Mouse (Mus musculus): ENCODE results near the gene Slc39a5. TPM values are rescaled to one million over a fixed set of nuclear protein-coding genes. Genes with fewer than 3 reads are reported as not detected.

Slc39a5 gene
- polyA plus RNA-seq (2015; fragmentation: Nextera tagmentation; extraction: Ambion mirVana), result 0.28 and 0.38 TPM in 2 replicates

- WGBS, result 26% methylated on average over 2 of the region's 2 CpGs
- Histone ChIP-seq H3K27me3 (no peaks in the 10 kb centered on the region), H3K4me3 (no peak within 1 kb of the TSS), H3K36me3 (peaks cover 24% of the 10 kb centered on the region), H3K9ac (peak within 1 kb of the TSS; percentile 25; the same call in 1 of the 2 replicates), H3K4me1 (peaks cover 15% of the 10 kb centered on the region), H3K27ac (0 out of 2 replicates have a peak within 1 kb of the TSS, but pooled peaks have one; percentile 10), H3K9me3 (no peaks in the 10 kb centered on the region), H3K4me2 (replicated peaks) (0 out of 2 replicates have a peak within 1 kb of the TSS, but pooled peaks have one; percentile 21)
- ATAC-seq (ENCODE audit: low FRiP score, low read depth), result no peak
These were observed at the start of gene Slc39a5 for GRCm38 (mm10) chr10:128401056-128401455. Gene Slc39a5 (minus strand): TSS chr10:128401229.

GRCm38 (mm10) chr10:128445407-128445806 is 44.4 kb upstream of the Slc39a5 start:
- peaks cover 20% of the 10 kb centered on the region for H3K36me3 ChIP-seq
- H3K4me3 ChIP-seq, result no peak overlapping the region
- H3K27ac ChIP-seq, result no peak overlapping the region
- H3K4me2 ChIP-seq (replicated peaks), result no peak overlapping the region
- 93% methylated on average over 4 of the region's 4 CpGs for WGBS
- H3K4me1 ChIP-seq, result no peaks in the 10 kb centered on the region
- no peaks in the 10 kb centered on the region for H3K27me3 ChIP-seq
- no peak overlapping the region for H3K9ac ChIP-seq
- no peaks in the 10 kb centered on the region for H3K9me3 ChIP-seq
- no peak for ATAC-seq (ENCODE audit: low FRiP score, low read depth)

DNA sequence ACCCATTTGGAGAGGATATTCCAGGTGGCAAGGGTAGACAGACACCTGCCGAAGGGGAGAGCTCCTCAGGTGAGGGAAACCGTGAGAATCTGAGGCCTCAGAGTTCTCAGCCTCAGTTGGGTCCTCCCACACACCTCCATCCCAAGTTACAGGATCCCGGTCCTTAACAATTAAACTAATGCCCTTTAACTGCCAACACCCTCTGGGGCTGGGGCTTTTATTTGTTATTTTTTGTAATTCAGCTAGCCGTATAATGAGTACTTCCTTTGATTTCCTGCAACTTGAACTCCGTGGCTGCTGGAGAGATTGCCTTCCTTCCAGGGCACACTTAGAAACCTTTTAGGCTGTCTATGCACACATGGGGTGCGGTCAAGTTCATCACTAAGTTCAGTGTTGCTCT is 43.3 kb upstream of the Slc39a5 start:
- Histone ChIP-seq H3K9me3 (no peaks in the 10 kb centered on the region), H3K4me2 (replicated peaks) (no peak overlapping the region), H3K36me3 (peaks cover 31% of the 10 kb centered on the region), H3K27ac (no peak overlapping the region), H3K9ac (no peak overlapping the region), H3K27me3 (no peaks in the 10 kb centered on the region), H3K4me1 (no peaks in the 10 kb centered on the region), H3K4me3 (no peak overlapping the region)
- ATAC-seq (ENCODE audit: low FRiP score, low read depth), result no peak
- 57% methylated on average over 6 of the region's 6 CpGs for WGBS

- ATAC-seq (ENCODE audit: low FRiP score, low read depth), result no peak
- Histone ChIP-seq H3K27ac (no peak overlapping the region), H3K4me2 (replicated peaks) (no peak overlapping the region), H3K4me1 (no peaks in the 10 kb centered on the region), H3K9ac (no peak overlapping the region), H3K4me3 (no peak overlapping the region), H3K36me3 (peaks cover 46% of the 10 kb centered on the region), H3K9me3 (no peaks in the 10 kb centered on the region), H3K27me3 (no peaks in the 10 kb centered on the region)
- 96% methylated on average over 1 of the region's 1 CpGs for WGBS
These were observed 41.7 kb upstream of the Slc39a5 start for GRCm38 (mm10) chr10:128442718-128443117.

GRCm38 (mm10) chr10:128441324-128442119 is 40.5 kb upstream of the Slc39a5 start:
- Histone ChIP-seq H3K27ac (no peak overlapping the region), H3K4me1 (no peaks in the 10 kb centered on the region), H3K36me3 (peaks cover 58% of the 10 kb centered on the region), H3K4me3 (no peak overlapping the region), H3K4me2 (replicated peaks) (no peak overlapping the region), H3K9ac (no peak overlapping the region), H3K27me3 (no peaks in the 10 kb centered on the region), H3K9me3 (no peaks in the 10 kb centered on the region)
- ATAC-seq (ENCODE audit: low FRiP score, low read depth), result no peak
- WGBS, result 90% methylated on average over 10 of the region's 10 CpGs

GRCm38 (mm10) chr10:128440407-128440806 is 39.4 kb upstream of the Slc39a5 start:
- no peaks in the 10 kb centered on the region for H3K4me1 ChIP-seq
- H3K36me3 ChIP-seq, result peaks cover 69% of the 10 kb centered on the region
- no peaks in the 10 kb centered on the region for H3K9me3 ChIP-seq
- no peak for ATAC-seq (ENCODE audit: low FRiP score, low read depth)
- H3K4me3 ChIP-seq, result no peak overlapping the region
- H3K4me2 ChIP-seq (replicated peaks), result no peak overlapping the region
- WGBS, result 65% methylated on average over 10 of the region's 10 CpGs
- no peaks in the 10 kb centered on the region for H3K27me3 ChIP-seq
- H3K27ac ChIP-seq, result no peak overlapping the region
- no peak overlapping the region for H3K9ac ChIP-seq

GRCm38 (mm10) chr10:128438675-128439279 is 37.7 kb upstream of the Slc39a5 start:
- WGBS, result 60% methylated on average over 10 of the region's 10 CpGs
- no peak for ATAC-seq (ENCODE audit: low FRiP score, low read depth)
- Histone ChIP-seq H3K4me1 (no peaks in the 10 kb centered on the region), H3K36me3 (peaks cover 83% of the 10 kb centered on the region), H3K4me2 (replicated peaks) (no peak overlapping the region), H3K9me3 (no peaks in the 10 kb centered on the region), H3K9ac (no peak overlapping the region), H3K27ac (no peak overlapping the region), H3K4me3 (no peak overlapping the region), H3K27me3 (no peaks in the 10 kb centered on the region)

DNA sequence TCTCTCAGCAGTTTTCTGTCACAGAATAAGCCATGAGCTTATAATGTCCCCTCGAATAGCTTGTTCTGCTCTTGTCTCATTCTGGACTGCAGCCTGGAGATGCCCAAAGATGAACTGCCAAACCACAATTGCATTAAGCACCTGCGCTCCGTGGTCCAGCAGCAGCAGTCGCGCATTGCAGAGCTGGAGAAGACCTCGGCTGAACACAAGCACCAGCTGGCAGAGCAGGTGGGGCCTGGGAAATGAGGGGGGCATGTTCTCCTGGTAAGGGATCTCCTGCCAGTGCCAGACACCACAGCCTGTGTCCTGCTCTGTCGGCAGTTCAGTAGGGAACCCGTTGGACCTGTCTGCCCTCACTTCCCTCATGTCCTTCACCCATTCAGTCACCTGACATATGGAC is 35.3 kb upstream of the Slc39a5 start:
- Histone ChIP-seq H3K27ac (no peak overlapping the region), H3K36me3 (peaks cover 85% of the 10 kb centered on the region), H3K4me2 (replicated peaks) (no peak overlapping the region), H3K4me3 (no peak overlapping the region), H3K4me1 (no peaks in the 10 kb centered on the region), H3K27me3 (no peaks in the 10 kb centered on the region), H3K9ac (no peak overlapping the region), H3K9me3 (no peaks in the 10 kb centered on the region)
- no peak for ATAC-seq (ENCODE audit: low FRiP score, low read depth)
- WGBS, result 93% methylated on average over 8 of the region's 8 CpGs

DNA sequence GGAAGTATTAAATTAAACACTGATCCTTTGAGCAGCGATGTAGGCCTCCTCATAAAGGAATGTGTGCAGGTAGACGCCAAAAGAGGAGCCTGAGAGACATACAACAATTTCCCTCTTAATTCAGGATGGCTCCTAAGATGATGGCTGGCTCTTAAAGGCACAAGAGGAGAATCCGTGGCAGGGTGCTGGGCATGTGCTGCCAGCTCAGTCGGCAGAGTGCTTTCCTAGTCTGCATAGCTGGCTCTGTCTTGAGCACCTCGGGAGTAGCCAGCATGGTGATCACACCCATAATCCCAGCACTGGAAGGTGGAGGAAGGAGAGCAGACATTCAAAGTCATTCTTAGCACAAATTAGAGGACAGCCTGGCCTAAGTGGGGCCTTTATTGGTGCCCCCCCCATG is 34.8 kb upstream of the Slc39a5 start:
- H3K27me3 ChIP-seq, result no peaks in the 10 kb centered on the region
- H3K9ac ChIP-seq, result no peak overlapping the region
- no peak for ATAC-seq (ENCODE audit: low FRiP score, low read depth)
- WGBS, result 87% methylated on average over 5 of the region's 5 CpGs
- H3K9me3 ChIP-seq, result no peaks in the 10 kb centered on the region
- no peaks in the 10 kb centered on the region for H3K4me1 ChIP-seq
- no peak overlapping the region for H3K4me3 ChIP-seq
- H3K4me2 ChIP-seq (replicated peaks), result no peak overlapping the region
- H3K36me3 ChIP-seq, result peaks cover 85% of the 10 kb centered on the region
- H3K27ac ChIP-seq, result no peak overlapping the region

- H3K4me1 ChIP-seq, result no peaks in the 10 kb centered on the region
- peaks cover 85% of the 10 kb centered on the region for H3K36me3 ChIP-seq
- H3K9me3 ChIP-seq, result no peaks in the 10 kb centered on the region
- no peak overlapping the region for H3K4me2 ChIP-seq (replicated peaks)
- no peaks in the 10 kb centered on the region for H3K27me3 ChIP-seq
- H3K9ac ChIP-seq, result no peak overlapping the region
- ATAC-seq (ENCODE audit: low FRiP score, low read depth), result no peak
- H3K27ac ChIP-seq, result no peak overlapping the region
- H3K4me3 ChIP-seq, result no peak overlapping the region
- 90% methylated on average over 17 of the region's 17 CpGs for WGBS
These were observed 34.3 kb upstream of the Slc39a5 start for GRCm38 (mm10) chr10:128435186-128435823.

DNA sequence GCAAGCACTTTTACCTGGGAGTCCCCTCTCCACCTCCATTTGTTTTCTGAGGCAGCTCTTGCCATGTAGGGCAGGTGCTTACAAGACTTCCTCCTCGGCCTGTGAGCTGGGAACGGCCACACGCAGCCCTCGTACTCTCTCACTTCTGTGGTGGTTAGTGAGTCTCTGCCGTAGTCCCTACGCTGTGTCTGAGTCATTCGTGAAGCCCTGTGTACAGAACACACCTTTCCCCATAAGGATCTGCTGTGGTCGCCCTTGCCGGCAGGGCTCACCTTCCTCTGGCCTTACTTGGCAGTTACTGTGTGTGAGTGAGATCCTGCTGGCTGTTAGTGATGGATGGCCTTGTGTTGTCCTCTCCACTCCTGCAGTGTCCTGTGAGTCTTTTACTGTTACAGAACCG is 33.7 kb upstream of the Slc39a5 start:
- Histone ChIP-seq H3K9ac (no peak overlapping the region), H3K4me2 (replicated peaks) (no peak overlapping the region), H3K27ac (no peak overlapping the region), H3K9me3 (no peaks in the 10 kb centered on the region), H3K4me3 (no peak overlapping the region), H3K27me3 (no peaks in the 10 kb centered on the region), H3K4me1 (no peaks in the 10 kb centered on the region), H3K36me3 (peaks cover 85% of the 10 kb centered on the region)
- 89% methylated on average over 10 of the region's 10 CpGs for WGBS
- ATAC-seq (ENCODE audit: low FRiP score, low read depth), result no peak

- no peaks in the 10 kb centered on the region for H3K27me3 ChIP-seq
- H3K36me3 ChIP-seq, result peaks cover 86% of the 10 kb centered on the region
These were observed 32.4 kb upstream of the Slc39a5 start for GRCm38 (mm10) chr10:128433417-128433816.

More at GRCm38 (mm10) chr10:128433417-128433816, 32.4 kb upstream of the Slc39a5 start:
- H3K27ac ChIP-seq, result no peak overlapping the region
- H3K4me2 ChIP-seq (replicated peaks), result no peak overlapping the region
- ATAC-seq (ENCODE audit: low FRiP score, low read depth), result no peak
- H3K4me1 ChIP-seq, result no peaks in the 10 kb centered on the region
- H3K9ac ChIP-seq, result no peak overlapping the region
- H3K9me3 ChIP-seq, result no peaks in the 10 kb centered on the region
- H3K4me3 ChIP-seq, result no peak overlapping the region
- 95% methylated on average over 2 of the region's 2 CpGs for WGBS
